Mouse (Mus musculus): ENCODE measurements around the gene Cdh8. TPM values are rescaled to one million over a fixed set of nuclear protein-coding genes. Genes with fewer than 3 reads are reported as not detected.
"Not testable (repeated sequence)": the region's sequence is repeated elsewhere in the genome, so short reads cannot be mapped to it uniquely, and the experiment has no call there.

The Cdh8 gene
- polyA plus RNA-seq, 1 experiment, result not detected

DNA sequence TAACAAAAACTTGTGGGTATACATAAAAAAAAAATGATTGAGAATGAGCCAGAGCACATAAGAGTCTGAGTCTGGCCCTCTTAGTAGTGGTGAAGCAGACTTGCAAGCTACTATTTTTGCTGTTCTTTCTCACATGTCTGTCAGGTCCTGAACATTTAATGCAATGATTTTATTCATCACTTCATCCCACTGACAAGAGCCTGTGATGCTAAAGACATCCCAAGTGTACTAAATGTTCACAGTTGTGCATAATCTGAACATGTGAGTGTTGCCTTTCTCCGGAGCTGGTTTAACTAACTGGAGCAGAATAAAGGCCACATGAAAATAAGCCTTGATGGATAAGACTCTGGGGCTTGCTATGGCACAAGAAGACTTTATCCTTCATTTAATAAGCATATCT, 131.2 kb downstream of the Cdh8 start:
- DNase-seq (ENCODE audit: low read depth), result no peak

DNA sequence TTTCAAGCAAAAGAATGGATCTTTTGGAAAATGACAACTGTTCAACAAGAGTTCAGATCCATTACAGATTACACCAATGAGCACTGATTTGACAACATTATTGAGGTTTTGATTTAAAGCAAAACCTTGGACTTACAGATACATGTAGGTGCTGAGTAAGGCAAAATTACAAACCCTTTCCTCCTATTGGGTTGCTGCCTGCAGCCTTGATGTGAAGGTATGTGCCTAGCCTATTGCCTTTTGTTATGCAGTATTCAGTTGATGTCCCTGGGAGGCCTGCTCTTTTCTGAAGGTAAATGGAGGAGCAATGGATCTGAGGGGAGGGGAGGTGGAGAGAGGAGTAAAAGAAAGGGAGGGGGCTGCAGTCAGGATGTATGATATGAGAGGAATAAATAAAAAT, 135.9 kb downstream of the Cdh8 start:
- no peak for DNase-seq (ENCODE audit: low read depth)

DNA sequence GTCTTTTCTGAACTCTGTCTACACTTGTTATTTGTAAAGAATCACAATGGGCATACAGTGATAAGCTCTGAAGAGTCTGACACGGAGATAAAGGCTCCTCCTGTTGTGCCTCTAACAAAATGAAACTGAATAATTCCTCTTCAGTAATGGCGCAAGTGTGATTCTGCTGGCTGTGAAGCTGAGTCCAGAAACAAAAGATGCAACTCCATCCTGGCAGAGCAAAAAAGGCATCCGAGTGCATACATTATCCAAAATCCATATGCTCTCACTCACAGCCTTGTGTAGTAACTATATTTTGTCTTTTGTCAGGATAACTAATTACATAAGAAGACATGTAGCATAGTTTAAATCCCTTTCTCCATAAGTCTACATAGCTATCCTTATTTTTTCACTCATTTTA, 149.1 kb downstream of the Cdh8 start:
- DNase-seq (ENCODE audit: low read depth), result no peak

DNA sequence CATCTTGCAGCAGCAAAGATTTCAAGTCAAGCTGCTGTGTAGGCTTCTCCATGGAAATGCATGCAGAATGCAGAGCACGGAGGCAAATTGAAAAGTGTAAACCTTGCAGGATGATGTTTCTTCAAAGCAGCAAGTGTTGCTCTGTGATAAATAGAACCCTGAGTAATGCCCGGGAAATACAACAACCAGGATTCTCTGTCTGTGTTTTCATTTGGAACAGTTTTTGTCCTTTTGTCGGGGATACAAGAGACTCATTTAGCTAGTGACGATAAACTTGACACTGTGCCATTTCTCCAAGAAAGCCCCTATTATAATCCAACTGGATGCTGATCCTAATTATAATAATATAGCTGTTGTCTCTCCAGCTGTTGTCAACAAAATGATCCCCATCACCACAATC, 181.9 kb downstream of the Cdh8 start:
- DNase-seq (ENCODE audit: low read depth), result no peak

DNA sequence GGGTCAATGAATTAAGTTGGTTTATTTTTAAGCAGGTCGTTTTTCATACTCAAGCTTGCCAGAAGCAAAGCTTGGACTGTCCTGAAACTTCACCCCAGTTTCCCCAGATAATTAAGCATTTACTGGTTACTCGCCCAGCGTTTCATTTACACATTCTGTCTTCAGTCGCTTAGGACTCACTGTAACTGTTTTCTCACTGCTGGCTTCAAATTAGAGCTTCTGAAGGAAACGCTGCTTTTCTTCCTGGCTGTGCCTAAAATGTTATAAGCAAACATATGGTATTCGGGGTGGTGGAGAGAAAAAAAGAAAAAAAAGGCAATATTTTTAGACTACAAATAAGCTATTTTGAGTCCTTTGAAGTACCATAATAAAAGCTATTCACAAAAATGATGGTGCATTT, 192.6 kb downstream of the Cdh8 start:
- DNase-seq (ENCODE audit: low read depth), result no peak

DNA sequence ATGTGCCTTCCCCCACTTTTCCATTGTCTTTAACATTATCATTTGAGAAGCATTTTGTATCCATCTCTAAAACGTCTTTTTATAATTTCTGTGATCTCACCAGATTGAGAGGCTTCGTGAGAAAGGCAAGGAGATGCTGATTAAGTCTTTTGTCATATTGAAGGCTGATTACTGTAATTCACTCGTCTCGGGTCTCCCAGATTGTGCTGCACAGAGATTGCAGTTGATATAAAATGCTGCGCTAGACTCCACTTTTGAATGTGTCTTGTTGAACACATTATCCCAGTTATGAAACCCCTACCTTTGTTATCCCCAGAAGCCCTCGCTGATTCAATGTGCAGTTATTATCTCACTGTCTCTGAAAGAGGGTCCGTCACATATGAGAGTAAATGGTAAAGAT, 211.1 kb downstream of the Cdh8 start:
- DNase-seq (ENCODE audit: low read depth), result no peak

DNA sequence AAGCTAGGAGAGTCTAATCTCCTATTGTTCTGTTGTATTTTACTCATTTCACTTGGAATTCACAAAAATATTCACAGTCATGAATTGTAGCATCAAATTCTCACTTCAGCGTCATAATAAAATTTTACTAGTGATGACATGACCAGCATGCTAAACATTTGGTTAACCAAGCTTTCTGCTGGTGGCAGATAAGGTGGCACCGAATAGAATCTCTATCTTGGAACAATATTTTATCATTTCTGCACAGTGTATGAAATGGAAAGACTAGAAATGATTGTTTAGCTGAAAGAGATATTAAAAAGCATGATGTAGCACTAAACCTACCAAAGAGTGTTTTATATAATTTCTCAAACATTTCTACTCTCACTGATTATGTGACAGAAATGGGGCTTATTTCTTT, 225.6 kb downstream of the Cdh8 start:
- DNase-seq (ENCODE audit: low read depth), result no peak

DNA sequence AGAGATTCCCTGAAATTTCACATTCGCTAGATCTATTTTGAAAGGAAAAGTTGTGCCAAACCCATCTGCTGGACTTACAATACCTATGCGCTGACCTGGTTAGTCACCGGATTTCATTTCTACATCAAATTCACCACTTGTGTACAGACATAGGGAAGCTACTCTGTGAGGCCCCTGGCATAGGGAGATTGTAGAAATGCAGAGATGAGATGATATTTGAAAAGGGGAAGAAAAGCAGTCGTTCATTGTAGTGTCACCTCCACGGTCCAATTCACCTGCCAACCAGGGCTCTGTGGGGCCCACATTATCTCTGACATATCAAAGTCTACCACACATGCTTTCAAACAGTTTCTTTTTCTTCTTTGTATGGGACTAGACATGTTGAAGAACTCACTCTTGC, 229.4 kb downstream of the Cdh8 start:
- no peak for DNase-seq (ENCODE audit: low read depth)

DNA sequence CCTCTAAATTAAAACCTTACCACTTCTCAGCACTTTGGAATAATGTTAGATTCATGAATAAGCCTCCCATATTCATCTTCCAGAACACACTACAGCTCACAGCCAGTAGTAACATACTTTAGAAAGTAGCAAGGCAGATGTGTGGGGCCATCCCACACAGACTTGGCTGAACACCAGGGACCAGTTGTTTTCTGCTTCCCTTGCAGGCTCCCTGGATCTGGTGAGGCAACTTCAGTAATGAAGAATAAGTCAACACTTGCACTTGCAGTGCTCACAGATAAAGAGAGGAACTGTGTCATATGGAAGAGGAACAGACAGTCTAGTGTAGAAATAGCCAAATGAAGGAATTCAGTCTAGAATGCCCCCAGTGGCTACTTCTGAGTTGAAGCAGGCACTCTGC, 232.1 kb downstream of the Cdh8 start:
- DNase-seq (ENCODE audit: low read depth), result no peak

DNA sequence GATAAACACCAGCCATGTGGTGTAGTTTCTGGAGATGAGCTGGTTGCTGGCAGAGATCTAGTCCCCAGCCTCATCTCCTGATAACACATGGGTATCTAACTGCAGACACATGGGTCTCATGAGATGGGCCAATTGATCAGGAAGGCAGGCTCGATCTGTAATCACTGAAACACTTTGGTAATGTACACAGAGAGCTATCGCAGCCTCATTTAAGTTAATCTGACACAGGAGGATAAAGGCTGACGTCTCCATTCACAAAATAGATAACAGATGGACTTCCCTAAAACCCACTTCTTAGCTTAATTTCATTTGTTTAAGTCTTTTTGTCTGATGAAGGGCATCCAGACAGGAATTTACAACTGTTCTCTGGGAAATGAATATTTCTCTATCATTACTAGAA, 249.3 kb downstream of the Cdh8 start:
- no peak for DNase-seq (ENCODE audit: low read depth)

DNA sequence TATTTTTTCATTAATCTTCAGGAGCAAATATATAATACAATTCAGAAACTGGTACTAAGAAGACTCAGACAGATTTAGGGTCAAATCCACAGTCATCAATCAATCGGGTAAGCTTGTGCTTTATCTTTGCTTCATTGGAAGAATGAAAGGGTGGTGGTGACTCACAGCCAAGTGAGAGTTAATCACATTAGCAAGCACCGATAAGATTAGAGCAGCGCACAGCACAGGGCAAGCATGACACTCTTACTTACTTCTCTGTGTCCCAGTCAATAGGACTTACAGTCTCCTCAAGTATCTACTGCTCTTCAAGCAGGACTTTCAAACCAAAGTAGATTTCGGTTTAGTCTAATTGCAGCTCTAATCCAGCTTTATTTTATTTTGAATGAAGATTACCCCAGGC, 254.6 kb downstream of the Cdh8 start:
- no peak for DNase-seq (ENCODE audit: low read depth)

DNA sequence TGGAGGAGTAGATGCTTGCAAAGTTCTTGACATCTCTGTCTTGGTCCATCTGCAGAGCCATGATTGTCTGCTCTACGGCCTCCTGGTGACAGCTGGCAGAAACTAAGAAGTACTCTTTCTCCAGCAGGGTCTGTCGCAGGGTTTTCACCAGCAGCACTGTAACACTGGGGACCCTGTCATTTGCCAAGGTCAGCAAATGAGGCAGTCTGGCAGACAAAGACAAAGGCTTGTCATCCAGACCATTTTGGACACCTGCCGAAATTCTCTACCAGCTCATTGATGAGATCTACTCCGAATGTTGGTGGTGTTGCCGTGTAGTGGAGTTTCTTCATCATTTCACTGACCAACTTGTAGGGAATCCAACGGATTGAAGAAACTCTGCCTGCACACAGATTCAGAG, 270.8 kb downstream of the Cdh8 start:
- no peak for DNase-seq (ENCODE audit: low read depth)

DNA sequence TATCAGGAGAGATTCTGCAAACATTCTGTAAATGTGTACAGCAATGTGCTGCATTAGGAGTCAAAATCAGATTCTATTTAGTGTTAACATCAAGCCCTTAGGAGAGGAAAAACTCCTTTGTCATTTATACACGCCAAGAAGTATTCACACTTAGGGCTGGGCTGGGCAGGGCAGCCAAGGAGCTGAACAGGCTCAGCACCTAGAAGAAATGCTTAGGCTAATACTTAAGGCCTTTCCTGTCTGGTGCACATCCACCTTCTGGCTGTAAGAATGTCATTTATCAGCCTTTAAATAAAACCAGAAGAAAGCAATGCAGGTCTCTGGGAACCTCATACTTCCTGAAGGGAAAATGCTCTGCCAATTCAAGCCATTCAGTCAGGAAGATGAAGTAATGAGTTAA, 271.5 kb downstream of the Cdh8 start:
- not testable (repeated sequence) for DNase-seq (ENCODE audit: low read depth)

DNA sequence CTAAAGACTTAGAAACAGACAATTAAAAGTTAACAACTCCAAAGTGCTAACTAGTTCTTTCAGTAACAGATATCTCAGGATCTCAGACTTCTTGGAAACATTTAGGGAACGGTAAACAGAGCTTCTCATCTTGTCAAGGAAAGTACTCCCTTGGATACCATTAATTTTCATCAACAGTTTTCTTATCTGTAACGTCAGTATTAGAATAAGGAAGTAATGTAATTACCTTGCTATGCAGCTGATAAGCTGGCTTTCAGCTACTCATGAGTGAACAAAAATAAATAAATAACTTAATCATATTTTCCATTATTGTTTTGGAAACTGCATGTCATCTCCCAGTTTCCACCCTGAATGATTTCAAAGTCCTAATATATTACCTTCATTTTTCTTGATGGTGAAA, 317.8 kb downstream of the Cdh8 start:
- no peak for DNase-seq (ENCODE audit: low read depth)

DNA sequence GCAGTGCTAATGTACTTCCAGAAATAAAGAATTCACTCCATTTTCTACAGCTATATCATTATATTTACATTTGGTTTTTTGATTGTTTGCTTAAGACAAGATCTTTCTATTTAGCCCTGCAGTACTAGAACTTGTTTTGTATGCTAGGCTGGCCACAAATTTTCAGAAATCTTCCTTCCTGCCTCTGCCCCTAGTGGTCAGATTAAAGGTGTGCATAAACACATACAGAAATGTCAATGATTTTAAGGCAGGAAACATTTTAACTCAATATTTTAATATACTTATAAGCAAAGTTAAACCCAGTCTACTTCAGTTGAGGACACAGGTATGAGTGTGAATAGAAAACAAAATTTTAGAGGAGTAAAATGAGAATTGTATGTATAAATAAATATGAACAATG, 364.9 kb downstream of the Cdh8 start:
- no peak for DNase-seq (ENCODE audit: low read depth)

DNA sequence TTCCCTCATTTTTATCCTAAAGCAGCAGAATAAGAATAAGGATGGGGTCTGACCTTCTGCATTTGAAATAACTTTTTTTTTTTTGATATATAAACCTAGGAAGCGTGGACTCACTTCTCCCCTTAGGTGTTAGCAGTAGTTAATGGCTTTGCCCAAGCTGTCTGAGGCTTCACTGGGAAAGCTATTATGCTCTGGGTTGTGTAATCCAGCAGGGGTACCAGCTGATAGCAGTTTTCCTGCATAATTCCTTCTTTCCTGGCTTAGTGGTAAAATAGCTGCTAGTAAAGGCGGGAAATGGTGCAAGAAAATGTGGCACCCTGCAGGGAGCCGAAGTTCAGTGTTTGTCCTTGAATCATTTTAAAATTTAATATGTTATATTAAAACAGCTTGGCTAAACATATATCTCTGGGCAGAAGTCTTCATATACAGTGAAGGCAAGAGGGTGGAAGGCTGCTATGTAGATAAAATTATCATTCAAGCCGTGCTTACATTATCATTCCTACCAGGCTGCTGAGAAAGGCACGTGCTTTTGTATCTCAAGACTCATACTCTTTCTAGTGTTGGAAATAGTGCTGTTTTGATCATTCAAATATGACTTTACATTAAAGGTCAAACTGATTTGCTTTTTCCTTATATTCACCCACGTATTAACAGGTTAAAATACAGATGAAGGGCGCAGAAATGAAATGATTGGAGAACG, 367.5 kb downstream of the Cdh8 start:
- DNase-seq (ENCODE audit: low read depth), result no peak

DNA sequence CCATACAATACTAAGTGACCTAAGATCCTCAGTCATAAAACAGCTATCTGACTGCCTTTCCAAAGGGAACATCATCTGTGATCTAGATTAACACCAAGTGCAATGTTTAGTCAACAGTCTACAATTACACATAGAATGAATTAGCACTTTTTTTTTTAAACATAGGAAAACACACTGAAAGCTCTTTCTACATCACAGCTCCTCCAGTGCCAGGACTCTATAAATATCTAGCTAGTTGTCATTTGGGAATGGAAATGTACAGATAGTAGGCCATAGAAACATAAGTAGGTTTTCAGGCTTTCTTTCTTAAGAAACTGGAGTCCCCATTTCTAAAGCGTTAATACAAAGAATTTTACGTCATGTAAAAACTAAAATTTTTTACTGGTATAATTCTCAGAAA, 375.8 kb downstream of the Cdh8 start:
- DNase-seq (ENCODE audit: low read depth), result no peak

DNA sequence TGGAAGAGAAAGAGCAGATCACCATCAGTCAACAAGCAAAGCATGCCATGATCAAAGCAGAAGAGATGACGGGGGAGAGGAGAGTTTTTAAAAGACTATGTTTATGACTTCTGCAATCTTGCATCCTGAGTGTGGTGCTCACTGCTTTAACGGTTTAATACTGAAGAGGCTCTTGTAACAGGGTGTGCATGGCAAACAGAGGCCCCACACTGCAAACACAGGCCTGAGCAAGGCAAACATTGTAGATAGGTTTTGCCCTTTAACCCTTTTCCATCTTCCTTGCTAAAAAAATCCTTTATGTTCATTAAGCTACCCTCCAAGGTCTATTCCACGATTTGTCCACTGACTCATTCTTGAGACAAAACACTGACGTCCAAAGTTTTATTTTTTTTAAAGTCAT, 385.2 kb downstream of the Cdh8 start:
- no peak for DNase-seq (ENCODE audit: low read depth)
